Mouse (Mus musculus) cortical plate, adult 2 months (tissue): ENCODE data around the gene Trpc6.

Source experiments
- CTCF ChIP-seq: fragments of 200-500 bp; IDR thresholded peaks from 2 replicates; pipeline ENCODE4 v1.5.1; 2011; ENCODE audit warnings: mild to moderate bottlenecking, control low read depth, low read length; ENCODE audit not compliant: insufficient read depth; ENCODE audit errors: extremely low read depth
- POLR2A ChIP-seq: fragments of 200-500 bp; IDR thresholded peaks from 2 replicates; pipeline ENCODE4 v1.6.1; 2011; ENCODE audit warnings: mild to moderate bottlenecking, low read length, control low read depth; ENCODE audit not compliant: insufficient read depth; ENCODE audit errors: extremely low read depth

DNA sequence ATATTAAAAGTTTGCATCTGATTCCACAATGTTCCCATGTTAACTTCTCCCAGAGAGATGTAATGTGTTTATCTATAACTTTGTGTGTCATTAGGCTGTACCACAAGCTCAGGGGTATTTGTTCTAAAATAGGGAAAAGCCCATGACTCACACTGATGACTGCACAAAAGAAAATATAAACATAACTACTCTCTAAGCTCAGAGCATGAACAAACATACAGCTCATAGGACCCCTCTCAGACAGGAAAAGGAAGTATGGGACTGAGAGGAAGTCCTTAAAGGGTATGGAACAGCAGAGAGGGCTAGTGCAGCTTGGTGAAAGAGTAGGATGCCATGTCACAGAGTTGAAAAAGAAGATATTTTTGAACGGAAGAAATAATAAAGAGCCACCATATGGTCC is 14.6 kb downstream of the Trpc6 start:
- TF ChIP-seq CTCF = no peak
- no peak for TF ChIP-seq POLR2A
